ENCODE assay signal across 9 mouse cellular contexts in the genomic region with DNA sequence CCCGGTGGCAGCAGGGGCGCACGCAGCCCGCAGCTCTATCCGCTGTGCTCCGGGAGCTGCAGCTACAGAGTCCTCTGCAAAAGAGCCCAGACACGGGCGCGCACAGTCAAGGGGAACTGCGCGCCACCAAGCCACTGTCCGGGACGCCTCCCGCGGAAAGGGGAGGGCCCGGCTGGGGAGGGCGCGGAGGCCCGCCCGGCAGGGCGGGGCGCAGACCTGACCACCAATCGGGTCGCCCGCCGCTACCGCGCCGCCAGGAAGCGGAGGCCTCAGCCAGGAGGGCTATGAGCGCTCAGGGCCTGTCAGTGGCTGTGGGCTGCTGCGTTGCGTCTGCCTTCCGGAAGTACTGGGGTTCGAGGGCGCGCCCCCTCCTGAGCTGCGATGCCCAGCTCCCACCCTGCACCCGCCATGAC. TPM values are rescaled to one million over a fixed set of nuclear protein-coding genes. Genes with fewer than 3 reads are reported as not detected.
DNase-seq lines count a peak whose midpoint lies in the region; ATAC-seq lines count a peak whose summit lies in the region.
"Not testable (repeated sequence)": the region's sequence is repeated elsewhere in the genome, so short reads cannot be mapped to it uniquely, and the experiment has no call there.
"Had no signal": no experiment of that assay in that cellular context is flagged by ENCODE, and none has a peak within 500 bp of the region (broad histone marks: within the 10 kb centered on the region; RNA-seq: fewer than 3 reads in every experiment).

A gene (minus strand): TSS at position 139 of the 413 bp plus-strand sequence.

- 0 out of 2 replicates have a peak within 1 kb of the TSS, but pooled peaks have one; percentile 31 for H3K9ac ChIP-seq in hindbrain, embryonic 11.5 days (ENCODE audit: low read depth, low read length)
- H3K9ac ChIP-seq in limb, embryonic 15.5 days, result 0 out of 2 replicates have a peak within 1 kb of the TSS, but pooled peaks have one; percentile 35
- H3K9ac ChIP-seq in midbrain, embryonic 15.5 days, result not testable (repeated sequence)

- not testable (repeated sequence) for H3K9me3 ChIP-seq in hindbrain, embryonic 11.5 days (ENCODE audit: control insufficient read depth, low read length); limb, embryonic 15.5 days; midbrain, embryonic 15.5 days

- H3K4me1 ChIP-seq in hindbrain, embryonic 11.5 days (replicated peaks; ENCODE audit: control insufficient read depth, insufficient read depth, low read length); limb, embryonic 15.5 days; midbrain, embryonic 15.5 days: not testable (repeated sequence)

- not testable (repeated sequence) for H3K27ac ChIP-seq in hindbrain, embryonic 11.5 days (ENCODE audit: low read depth, low read length); midbrain, embryonic 15.5 days
- peak within 1 kb of the TSS; percentile 73 for H3K27ac ChIP-seq in limb, embryonic 15.5 days

- H3K4me2 ChIP-seq in hindbrain, embryonic 11.5 days (replicated peaks; ENCODE audit: low read depth, low read length), result peak within 1 kb of the TSS; percentile 3; the same call in 1 of the 2 replicates
- peak within 1 kb of the TSS; percentile 45 for H3K4me2 ChIP-seq in limb, embryonic 15.5 days
- H3K4me2 ChIP-seq in midbrain, embryonic 15.5 days, result peak within 1 kb of the TSS; percentile 38

- H3K36me3 ChIP-seq in hindbrain, embryonic 11.5 days (ENCODE audit: control insufficient read depth, insufficient read depth, low read length); limb, embryonic 15.5 days; midbrain, embryonic 15.5 days (replicated peaks): not testable (repeated sequence)

- DNase-seq in embryo, embryonic 10 days (ENCODE audit: low spot score), result peak; percentile 41
- peak; percentile 11 to 16 for DNase-seq in gastrocnemius, adult 8-10 months (ENCODE audit: low spot score in 2 of 2)
- peak; percentile 48 for DNase-seq in hindbrain, embryonic 11.5 days (ENCODE audit: low spot score)
- DNase-seq in large intestine, adult 2 months (ENCODE audit: low read depth, low spot score), result peak; percentile 0
- DNase-seq in spleen, postnatal 4 days (ENCODE audit: low spot score in 2 of 2), result peak; percentile 14 to 61

- not testable (repeated sequence) for H3K27me3 ChIP-seq in hindbrain, embryonic 11.5 days (ENCODE audit: control insufficient read depth, insufficient read depth, low read length); limb, embryonic 15.5 days; midbrain, embryonic 15.5 days (replicated peaks)

- H3K4me3 ChIP-seq in hindbrain, embryonic 11.5 days (ENCODE audit: low read depth, low read length), result peak within 1 kb of the TSS; percentile 36
- H3K4me3 ChIP-seq in limb, embryonic 15.5 days, result peak within 1 kb of the TSS; percentile 51
- peak within 1 kb of the TSS; percentile 39 for H3K4me3 ChIP-seq in midbrain, embryonic 15.5 days

- ATAC-seq in hindbrain, embryonic 11.5 days (ENCODE audit: low FRiP score), result peak; percentile 65; the same call in 1 of the 2 replicates
- ATAC-seq in limb, embryonic 15.5 days (ENCODE audit: insufficient number of reproducible peaks, low FRiP score, low TSS enrichment, low read depth); midbrain, embryonic 15.5 days (replicated peaks): not testable (repeated sequence)

- 1% methylated on average over 35 of the region's 39 CpGs for WGBS in hindbrain, embryonic 11.5 days
- 2% methylated on average over 39 of the region's 39 CpGs for WGBS in large intestine, adult 2 months
- WGBS in limb, embryonic 15.5 days, result 1% methylated on average over 38 of the region's 39 CpGs
- WGBS in midbrain, embryonic 15.5 days, result 1% methylated on average over 35 of the region's 39 CpGs

RNA-seq across cellular contexts. Expression of the gene that starts here (rescaled TPM):
- total RNA-seq in gastrocnemius, adult 8-10 months (2022), result under 1 TPM in 2 of 4 experiments, not detected in 2; 0.13 to 0.38 TPM
- 2.6 and 3.0 TPM in 2 replicates for polyA plus RNA-seq in hindbrain, embryonic 11.5 days (2014; fragmentation: Nextera tagmentation; extraction: Ambion mirVana)
- 0.36 and 0.40 TPM in 2 replicates for polyA plus RNA-seq in large intestine, adult 2 months (2012; rRNA removed)
- polyA plus RNA-seq in limb, embryonic 15.5 days (2015; fragmentation: Nextera tagmentation; extraction: Ambion mirVana), result 1.6 and 3.2 TPM in 2 replicates
- polyA plus RNA-seq in midbrain, embryonic 15.5 days (2015; fragmentation: Nextera tagmentation; extraction: Ambion mirVana), result 1.6 and 1.7 TPM in 2 replicates
- polyA plus RNA-seq: activated CD4-positive, CD25-positive, alpha-beta regulatory T cell, adult 4 months; myocyte had no signal

Comparison
In these comparisons a context has a peak if more than half of its experiments do, and no peak if none do; other contexts are left out.
1. Peak in DNase-seq in gastrocnemius, adult 8-10 months; RNA of the gene not detected or under 1 TPM.
2. Peak in DNase-seq in large intestine, adult 2 months; RNA of the gene not detected or under 1 TPM.